Mouse (Mus musculus) cortical plate, adult 2 months (tissue): ENCODE data around the gene Phf12.

Experiments used
- CTCF ChIP-seq: fragments of 200-500 bp; IDR thresholded peaks from 2 replicates; pipeline ENCODE4 v1.5.1; 2011; ENCODE audit warnings: mild to moderate bottlenecking, control low read depth, low read length; ENCODE audit not compliant: insufficient read depth; ENCODE audit errors: extremely low read depth
- POLR2A ChIP-seq: fragments of 200-500 bp; IDR thresholded peaks from 2 replicates; pipeline ENCODE4 v1.6.1; 2011; ENCODE audit warnings: mild to moderate bottlenecking, low read length, control low read depth; ENCODE audit not compliant: insufficient read depth; ENCODE audit errors: extremely low read depth

DNA sequence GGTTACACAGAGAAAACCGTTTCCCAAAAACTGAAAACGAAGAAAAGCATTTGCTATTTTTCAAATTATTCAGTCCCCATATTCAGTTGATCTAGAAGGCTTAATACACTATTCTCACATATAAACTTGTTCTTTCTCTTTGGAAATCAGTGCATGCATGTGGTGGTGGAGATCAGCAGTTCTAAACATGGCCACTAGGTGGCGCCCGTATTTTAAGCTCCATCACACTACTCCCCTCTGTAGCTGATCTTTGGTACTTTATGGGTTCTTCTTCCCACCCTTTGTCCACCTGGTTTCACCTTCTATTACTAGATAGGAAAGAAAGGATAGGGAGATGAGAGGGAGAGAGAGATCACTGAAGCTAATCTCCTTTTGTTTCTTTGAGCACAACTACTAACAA is 37.1 kb downstream of the Phf12 start:
- TF ChIP-seq CTCF: peak; percentile 85
- no peak for TF ChIP-seq POLR2A
